9 mouse cellular contexts compared by ENCODE assay signal in genomic region chr5:34097333-34097732, GRCm38 (mm10).
DNase-seq lines count a peak whose midpoint lies in the region; ATAC-seq lines count a peak whose summit lies in the region.
"Had no signal": no experiment of that assay in that cellular context is flagged by ENCODE, and none has a peak within 500 bp of the region (broad histone marks: within the 10 kb centered on the region; RNA-seq: fewer than 3 reads in every experiment).

No protein-coding gene starts in this region.

- H3K27me3 ChIP-seq in heart, embryonic 10.5 days (ENCODE audit: insufficient read depth, poor library complexity, severe bottlenecking) = no peaks in the 10 kb centered on the region

- no peak overlapping the region for H3K4me3 ChIP-seq in heart, embryonic 10.5 days
- H3K4me3 ChIP-seq: liver, embryonic 15.5 days had no signal

- peak; percentile 85 for ATAC-seq in frontal cortex, adult (ENCODE audit: low TSS enrichment)
- no peak for ATAC-seq in erythroid progenitor cell, adult 5-6 weeks (replicated peaks; ENCODE audit: low FRiP score, poor library complexity, severe bottlenecking)

- H3K9me3 ChIP-seq in heart, embryonic 10.5 days = no peaks in the 10 kb centered on the region
- H3K9me3 ChIP-seq: liver, embryonic 15.5 days had no signal

- no peak overlapping the region for H3K27ac ChIP-seq in heart, embryonic 10.5 days
- H3K27ac ChIP-seq: liver, embryonic 15.5 days had no signal

- H3K36me3 ChIP-seq in heart, embryonic 10.5 days = no peaks in the 10 kb centered on the region
- H3K36me3 ChIP-seq: liver, embryonic 15.5 days had no signal

- DNase-seq in heart, adult 11 months = peak; percentile 87
- DNase-seq in heart, embryonic 10.5 days (ENCODE audit: low spot score) = no peak
- peak; percentile 47 to 56 for DNase-seq in B cell, adult 2 months
- peak; percentile 9 to 51 for DNase-seq in adrenal gland, postnatal 36 days
- DNase-seq in layer of hippocampus, adult 8-10 months (ENCODE audit: low spot score in 2 of 2) = peak; percentile 38 to 56
- DNase-seq in natural killer cell, adult 2 months (ENCODE audit: low spot score in 2 of 2) = peak; percentile 33 to 42

- H3K4me1 ChIP-seq in heart, embryonic 10.5 days = no peaks in the 10 kb centered on the region
- H3K4me1 ChIP-seq: liver, embryonic 15.5 days had no signal

- WGBS in heart, embryonic 10.5 days = 13% methylated on average over 1 of the region's 1 CpGs
